Mouse (Mus musculus): ENCODE measurements at regions not wholly inside any gene's neighbourhood (a gene's known extent, or its start where the extent isn't known, plus 50 kb on each side); places are given as distances from the start of the nearest gene placed in this dataset.

GRCm38 (mm10) chrX:12467528-12468179, 119.9 kb upstream of the Atp6ap2 start:
- DNase-seq (ENCODE audit: low spot score in 2 of 2), result no peak

- DNase-seq (ENCODE audit: low spot score in 2 of 2), result no peak
Measured at GRCm38 (mm10) chrX:12472296-12472695, 115.3 kb upstream of the Atp6ap2 start.

GRCm38 (mm10) chrX:12479207-12479606, 108.4 kb upstream of the Atp6ap2 start:
- DNase-seq (ENCODE audit: low spot score in 2 of 2), result no peak

GRCm38 (mm10) chrX:12490957-12491356, 96.6 kb upstream of the Atp6ap2 start:
- no peak for DNase-seq (ENCODE audit: low spot score in 2 of 2)

- no peak for DNase-seq (ENCODE audit: low spot score in 2 of 2)
Measured at GRCm38 (mm10) chrX:12493216-12493615, 94.4 kb upstream of the Atp6ap2 start.

- no peak for DNase-seq (ENCODE audit: low spot score in 2 of 2)
Measured at GRCm38 (mm10) chrX:12493916-12494315, 93.7 kb upstream of the Atp6ap2 start.

- DNase-seq (ENCODE audit: low spot score in 2 of 2), result no peak
Measured at GRCm38 (mm10) chrX:12494535-12494934, 93.1 kb upstream of the Atp6ap2 start.

GRCm38 (mm10) chrX:12500601-12501000, 87.0 kb upstream of the Atp6ap2 start:
- DNase-seq (ENCODE audit: low spot score in 2 of 2), result no peak

GRCm38 (mm10) chrX:12502364-12502763, 85.2 kb upstream of the Atp6ap2 start:
- DNase-seq (ENCODE audit: low spot score in 2 of 2), result no peak

GRCm38 (mm10) chrX:12503581-12503980, 84.0 kb upstream of the Atp6ap2 start:
- no peak for DNase-seq (ENCODE audit: low spot score in 2 of 2)

GRCm38 (mm10) chrX:12511119-12511518, 76.5 kb upstream of the Atp6ap2 start:
- DNase-seq (ENCODE audit: low spot score in 2 of 2), result no peak

- DNase-seq (ENCODE audit: low spot score in 2 of 2), result no peak
Measured at GRCm38 (mm10) chrX:12525044-12525443, 62.6 kb upstream of the Atp6ap2 start.

GRCm38 (mm10) chrX:12530406-12531311, 56.9 kb upstream of the Atp6ap2 start:
- DNase-seq (ENCODE audit: low spot score in 2 of 2), result no peak
